Mouse (Mus musculus): ENCODE data around the gene Mrgprx1. TPM values are rescaled to one million over a fixed set of nuclear protein-coding genes. Genes with fewer than 3 reads are reported as not detected.

The Mrgprx1 gene
- not detected in 2 replicates for polyA plus RNA-seq (2016; fragmentation: Nextera tagmentation; extraction: Ambion mirVana)

DNA sequence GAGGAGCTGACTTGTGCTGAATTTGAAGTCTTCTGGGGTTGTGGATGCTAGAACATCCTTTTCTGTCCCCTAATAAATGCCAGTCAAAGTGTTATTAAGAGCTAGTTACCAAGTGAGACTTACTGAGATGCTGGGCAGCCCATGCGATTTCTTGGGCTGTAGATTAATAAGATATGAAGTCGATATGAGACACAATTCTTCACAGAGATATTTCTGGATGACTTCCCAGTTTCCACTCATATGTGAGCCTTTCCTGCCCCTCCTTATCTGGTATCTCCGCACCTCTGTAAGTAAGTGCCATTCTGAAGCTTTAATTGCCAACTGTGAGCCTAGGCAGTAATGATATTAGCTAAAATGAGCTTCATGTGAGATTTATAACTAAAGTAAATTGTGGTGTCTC lies at the start of gene Mrgprx1:
Mrgprx1 (minus strand) TSS at position 101 of the 400 bp plus-strand sequence.
- no peak within 1 kb of the TSS for H3K27ac ChIP-seq (replicated peaks)
- no peak for DNase-seq (ENCODE audit: low spot score)
- H3K27me3 ChIP-seq (replicated peaks; ENCODE audit: low read depth, poor library complexity, severe bottlenecking), result no peaks in the 10 kb centered on the region
- WGBS, result 92% methylated on average over 3 of the region's 3 CpGs
- no peaks in the 10 kb centered on the region for H3K36me3 ChIP-seq (replicated peaks)
- H3K9me3 ChIP-seq, result 0 out of 2 replicates have a peak, but pooled peaks cover 2% of the 10 kb centered on the region
- no peak within 1 kb of the TSS for H3K4me3 ChIP-seq
- no peaks in the 10 kb centered on the region for H3K4me1 ChIP-seq

DNA sequence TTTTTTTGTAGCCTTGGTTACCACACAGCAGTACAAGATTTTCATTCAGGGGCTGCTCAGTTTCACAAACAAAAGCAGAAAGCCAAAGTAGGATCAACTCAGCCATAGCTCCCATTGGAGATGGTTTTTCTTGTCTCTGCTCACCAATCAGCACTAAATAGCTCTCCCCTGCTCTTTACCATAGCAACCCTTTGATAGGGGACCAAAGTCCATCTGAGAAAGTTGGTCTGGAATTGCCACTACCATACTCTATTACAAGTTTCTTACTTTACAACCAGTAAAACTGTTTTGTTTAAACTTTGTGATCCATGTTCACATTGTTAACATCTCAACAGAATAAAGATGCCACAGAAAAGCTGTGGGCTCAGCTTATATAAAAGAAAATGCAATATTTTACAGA lies 48.1 kb upstream of the Mrgprx1 start:
- Histone ChIP-seq H3K9me3 (no peaks in the 10 kb centered on the region), H3K4me1 (no peaks in the 10 kb centered on the region), H3K4me3 (no peak overlapping the region), H3K36me3 (replicated peaks) (no peaks in the 10 kb centered on the region), H3K27ac (replicated peaks) (no peak overlapping the region), H3K27me3 (replicated peaks; ENCODE audit: low read depth, poor library complexity, severe bottlenecking) (no peaks in the 10 kb centered on the region)
- DNase-seq (ENCODE audit: low spot score), result no peak

- no peaks in the 10 kb centered on the region for H3K4me1 ChIP-seq
- WGBS, result 85% methylated on average over 4 of the region's 4 CpGs
- H3K27me3 ChIP-seq (replicated peaks; ENCODE audit: low read depth, poor library complexity, severe bottlenecking), result no peaks in the 10 kb centered on the region
- DNase-seq (ENCODE audit: low spot score), result no peak
- no peak overlapping the region for H3K4me3 ChIP-seq
- no peaks in the 10 kb centered on the region for H3K36me3 ChIP-seq (replicated peaks)
- H3K27ac ChIP-seq (replicated peaks), result no peak overlapping the region
- no peaks in the 10 kb centered on the region for H3K9me3 ChIP-seq
Observed at GRCm38 (mm10) chr7:48046475-48047185, 19.2 kb upstream of the Mrgprx1 start.

GRCm38 (mm10) chr7:48044046-48044445 lies 16.6 kb upstream of the Mrgprx1 start:
- WGBS, result 61% methylated on average over 1 of the region's 1 CpGs
- no peaks in the 10 kb centered on the region for H3K9me3 ChIP-seq
- no peaks in the 10 kb centered on the region for H3K4me1 ChIP-seq
- H3K27ac ChIP-seq (replicated peaks), result no peak overlapping the region
- DNase-seq (ENCODE audit: low spot score), result no peak
- H3K36me3 ChIP-seq (replicated peaks), result no peaks in the 10 kb centered on the region
- H3K4me3 ChIP-seq, result no peak overlapping the region
- H3K27me3 ChIP-seq (replicated peaks; ENCODE audit: low read depth, poor library complexity, severe bottlenecking), result no peaks in the 10 kb centered on the region

GRCm38 (mm10) chr7:48017874-48018273 lies 9.5 kb downstream of the Mrgprx1 start:
- Histone ChIP-seq H3K4me1 (no peaks in the 10 kb centered on the region), H3K9me3 (no peaks in the 10 kb centered on the region), H3K27ac (replicated peaks) (no peak overlapping the region), H3K36me3 (replicated peaks) (no peaks in the 10 kb centered on the region), H3K4me3 (no peak overlapping the region), H3K27me3 (replicated peaks; ENCODE audit: low read depth, poor library complexity, severe bottlenecking) (no peaks in the 10 kb centered on the region)
- 48% methylated on average over 2 of the region's 2 CpGs for WGBS
- DNase-seq (ENCODE audit: low spot score), result no peak

DNA sequence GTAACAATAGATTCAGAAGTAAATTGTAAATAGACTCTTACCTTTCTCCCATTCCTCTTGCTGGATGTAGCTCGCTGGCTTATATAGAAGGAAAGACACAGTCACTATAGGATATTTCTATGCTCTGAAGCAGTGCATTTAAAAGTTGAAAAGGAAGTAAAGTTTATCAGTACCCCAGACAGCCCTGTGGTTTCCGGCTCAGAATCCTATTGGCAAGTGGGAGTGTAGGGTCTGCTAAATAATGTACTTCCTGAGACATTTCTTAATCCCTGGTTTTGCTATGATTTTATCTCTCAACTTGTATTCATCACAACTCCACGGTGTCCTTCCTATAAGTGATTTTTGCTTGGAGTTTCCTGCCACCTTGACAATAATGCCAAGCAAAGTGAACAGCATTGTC lies 31.7 kb downstream of the Mrgprx1 start:
- Histone ChIP-seq H3K4me1 (no peaks in the 10 kb centered on the region), H3K9me3 (0 out of 2 replicates have a peak, but pooled peaks cover 4% of the 10 kb centered on the region), H3K4me3 (no peak overlapping the region), H3K27me3 (replicated peaks; ENCODE audit: low read depth, poor library complexity, severe bottlenecking) (no peaks in the 10 kb centered on the region), H3K36me3 (replicated peaks) (no peaks in the 10 kb centered on the region), H3K27ac (replicated peaks) (no peak overlapping the region)
- 83% methylated on average over 3 of the region's 3 CpGs for WGBS
- DNase-seq (ENCODE audit: low spot score), result no peak

DNA sequence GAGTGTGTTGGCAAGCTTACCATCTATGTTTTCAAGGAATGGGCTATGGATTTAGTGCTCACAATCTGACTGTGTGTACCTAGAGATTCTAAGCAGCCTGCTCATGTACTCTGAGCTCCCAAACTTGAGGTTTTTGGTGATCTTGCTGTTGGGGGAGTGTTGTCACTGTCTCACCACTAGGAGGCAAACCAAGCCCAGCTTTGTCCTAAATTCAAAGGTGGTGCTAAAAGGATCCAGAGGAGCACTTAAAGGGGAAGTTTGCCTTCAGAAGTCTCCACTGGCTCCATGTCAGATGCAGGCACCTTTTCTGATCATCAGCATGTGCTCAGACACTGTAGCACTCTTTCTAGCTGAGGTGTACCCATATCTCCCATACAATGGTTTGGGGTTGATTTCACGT lies 40.6 kb downstream of the Mrgprx1 start:
- no peak overlapping the region for H3K27ac ChIP-seq (replicated peaks)
- WGBS, result 57% methylated on average over 1 of the region's 1 CpGs
- H3K36me3 ChIP-seq (replicated peaks), result no peaks in the 10 kb centered on the region
- no peaks in the 10 kb centered on the region for H3K9me3 ChIP-seq
- H3K4me1 ChIP-seq, result no peaks in the 10 kb centered on the region
- DNase-seq (ENCODE audit: low spot score), result peak; percentile 9
- no peaks in the 10 kb centered on the region for H3K27me3 ChIP-seq (replicated peaks; ENCODE audit: low read depth, poor library complexity, severe bottlenecking)
- no peak overlapping the region for H3K4me3 ChIP-seq

GRCm38 (mm10) chr7:47981995-47982394 lies 45.4 kb downstream of the Mrgprx1 start, which contains the start of gene Mrgpra4:
Gene Mrgpra4 (minus strand): TSS chr7:47982095.
- H3K36me3 ChIP-seq (replicated peaks), result no peaks in the 10 kb centered on the region
- H3K27me3 ChIP-seq (replicated peaks; ENCODE audit: low read depth, poor library complexity, severe bottlenecking), result no peaks in the 10 kb centered on the region
- no peak within 1 kb of the TSS for H3K27ac ChIP-seq (replicated peaks)
- WGBS, result 77% methylated on average over 1 of the region's 1 CpGs
- no peak within 1 kb of the TSS for H3K4me3 ChIP-seq
- no peak for DNase-seq (ENCODE audit: low spot score)
- no peaks in the 10 kb centered on the region for H3K4me1 ChIP-seq
- H3K9me3 ChIP-seq, result no peaks in the 10 kb centered on the region

Other genes starting within 250 kb of the Mrgprx1 start
- gene Mrgpra4, start 45.5 kb downstream of the Mrgprx1 start, polyA plus RNA-seq (2016; fragmentation: Nextera tagmentation; extraction: Ambion mirVana), result not detected in 2 replicates
- gene Mrgprb5, start 141.4 kb upstream of the Mrgprx1 start, polyA plus RNA-seq (2016; fragmentation: Nextera tagmentation; extraction: Ambion mirVana), result not detected in 2 replicates
- gene Mrgprb4, start 171.7 kb upstream of the Mrgprx1 start, polyA plus RNA-seq (2016; fragmentation: Nextera tagmentation; extraction: Ambion mirVana), result not detected in 2 replicates